Mouse (Mus musculus) liver, adult 2 months (tissue): Measurements from ENCODE around the gene Gpnmb. TPM values are rescaled to one million over a fixed set of nuclear protein-coding genes. Genes with fewer than 3 reads are reported as not detected.

ENCODE experiments used
- DNase-seq: peaks from one replicate; pipeline ENCODE4 v3.0.0-alpha.2; 2011; ENCODE audit warnings: low read depth, low spot score; ENCODE audit errors: extremely low read depth
- H3K27ac ChIP-seq: fragments of 200-500 bp; replicated peaks from 2 replicates; pipeline ENCODE4 v1.5.1; 2012; ENCODE audit warnings: low read depth, mild to moderate bottlenecking, control low read depth, inconsistent platforms, low read length; ENCODE audit not compliant: insufficient read depth
- H3K27me3 ChIP-seq: fragments of 200-500 bp; 2 replicates; pipeline ENCODE4 v1.6.1; 2012; ENCODE audit warnings: mild to moderate bottlenecking, moderate library complexity, low read length, inconsistent platforms; ENCODE audit not compliant: control insufficient read depth, insufficient read depth
- H3K36me3 ChIP-seq: fragments of 200-500 bp; 2 replicates; pipeline ENCODE4 v1.6.1; 2012; ENCODE audit warnings: low read length, inconsistent platforms; ENCODE audit not compliant: control insufficient read depth, insufficient read depth
- H3K4me1 ChIP-seq: fragments of 200-500 bp; 2 replicates; pipeline ENCODE4 v1.6.1; 2011; ENCODE audit warnings: low read length; ENCODE audit not compliant: control insufficient read depth, insufficient read depth
- H3K4me3 ChIP-seq: fragments of 200-500 bp; 2 replicates; pipeline ENCODE4 v1.5.1; 2011; ENCODE audit warnings: low read depth, mild to moderate bottlenecking, control low read depth, low read length, moderate library complexity; ENCODE audit not compliant: insufficient read depth
- H3K79me2 ChIP-seq: fragments of 200-500 bp; 2 replicates; pipeline ENCODE4 v1.6.1; 2012; ENCODE audit warnings: inconsistent platforms, mild to moderate bottlenecking, low read length, moderate library complexity; ENCODE audit not compliant: control insufficient read depth, insufficient read depth
- H3K9ac ChIP-seq: fragments of 200-500 bp; 2 replicates; pipeline ENCODE4 v1.6.1; 2012; ENCODE audit warnings: low read depth, mild to moderate bottlenecking, control low read depth, inconsistent platforms, low read length
- CTCF ChIP-seq: fragments of 200-500 bp; IDR thresholded peaks from 2 replicates; pipeline ENCODE4 v1.5.1; 2011; ENCODE audit warnings: low read depth, low read length, control low read depth
- POLR2A ChIP-seq: fragments of 200-500 bp; IDR thresholded peaks from 2 replicates; pipeline ENCODE4 v1.6.1; 2011; ENCODE audit warnings: low read length, control low read depth; ENCODE audit not compliant: insufficient read depth; ENCODE audit errors: extremely low read depth
- WGBS: fragments of 180-500 bp; shearing (Covaris S2); methylation state at CpG from one replicate; pipeline ENCODE4 v1.1.7; 2018; 5-methylcytosine and 5-hydroxymethylcytosine counted together
- polyA plus RNA-seq: library from polyadenylated mRNA; depleted of rRNA; stranded (reverse); fragments of >200 nt; gene quantifications from 2 replicates; pipeline ENCODE4 v1.2.3, GENCODE M21; 2012; rRNA removed
- total RNA-seq: library from RNA; depleted of rRNA; stranded (reverse); fragments of >200 nt; gene quantifications from 2 replicates; pipeline ENCODE4 v1.2.3, GENCODE M21; 2014; rRNA removed

Gpnmb gene
- total and polyA plus RNA-seq, 2 experiments = under 0.01 to 0.20 TPM

- Histone ChIP-seq H3K4me1 (no peaks in the 10 kb centered on the region), H3K9ac (no peak overlapping the region), H3K27me3 (no peaks in the 10 kb centered on the region), H3K4me3 (no peak overlapping the region), H3K27ac (no peak overlapping the region), H3K36me3 (no peaks in the 10 kb centered on the region), H3K79me2 (no peaks in the 10 kb centered on the region)
- WGBS = 83% methylated on average over 8 of the region's 8 CpGs
- TF ChIP-seq CTCF = no peak
- no peak for TF ChIP-seq POLR2A
- no peak for DNase-seq
These were observed 82.1 kb downstream of the Gpnmb start for GRCm38 (mm10) chr6:49118446-49118845.

DNA sequence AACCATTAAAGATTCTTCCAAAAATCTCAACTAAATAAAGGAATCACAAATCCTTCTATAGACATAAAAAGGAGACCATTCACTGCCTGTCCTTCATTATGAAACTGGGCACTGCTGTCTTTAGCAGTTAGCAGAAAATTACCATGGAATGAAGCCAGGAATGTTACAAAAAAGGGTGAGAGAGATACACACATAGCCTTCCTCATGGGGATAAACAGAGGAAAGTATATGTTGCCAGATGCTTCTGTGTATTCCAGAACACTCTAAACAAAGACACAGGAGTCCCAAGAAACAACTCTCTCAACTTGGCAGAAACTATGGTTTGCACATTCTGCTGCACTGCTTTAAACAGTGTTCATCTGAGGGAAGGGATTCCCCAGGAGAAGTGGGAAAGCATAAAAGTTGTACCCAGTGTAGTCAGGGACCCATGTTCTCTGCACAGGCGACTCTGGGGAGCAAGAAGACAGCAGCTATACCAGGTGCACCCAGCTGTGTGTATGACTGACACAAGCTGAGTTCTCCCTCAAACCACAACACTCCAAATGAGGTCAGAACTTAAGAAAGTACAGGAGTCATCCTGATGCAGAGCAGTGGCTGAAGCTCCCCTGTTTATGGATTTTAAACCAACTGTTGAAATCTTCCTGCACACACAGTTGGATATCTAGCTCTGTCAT is 83.3 kb downstream of the Gpnmb start:
- DNase-seq = no peak
- no peak for TF ChIP-seq POLR2A
- no peak for TF ChIP-seq CTCF
- no peak overlapping the region for H3K9ac ChIP-seq
- H3K27ac ChIP-seq = no peak overlapping the region
- H3K4me1 ChIP-seq = no peaks in the 10 kb centered on the region
- H3K79me2 ChIP-seq = no peaks in the 10 kb centered on the region
- WGBS = 94% methylated on average over 1 of the region's 1 CpGs
- no peaks in the 10 kb centered on the region for H3K36me3 ChIP-seq
- no peaks in the 10 kb centered on the region for H3K27me3 ChIP-seq
- no peak overlapping the region for H3K4me3 ChIP-seq

- Histone ChIP-seq H3K9ac (no peak overlapping the region), H3K36me3 (no peaks in the 10 kb centered on the region), H3K79me2 (no peaks in the 10 kb centered on the region), H3K27ac (no peak overlapping the region), H3K27me3 (no peaks in the 10 kb centered on the region), H3K4me1 (no peaks in the 10 kb centered on the region), H3K4me3 (no peak overlapping the region)
- TF ChIP-seq POLR2A = no peak
- TF ChIP-seq CTCF = no peak
- 98% methylated on average over 3 of the region's 3 CpGs for WGBS
- no peak for DNase-seq
These were observed 84.0 kb downstream of the Gpnmb start for GRCm38 (mm10) chr6:49120370-49120769.

Other genes starting within 250 kb of the Gpnmb start
- 71.4 and 98.0 TPM in 2 replicates for gene Tmem176a, start 195.6 kb upstream of the Gpnmb start, total RNA-seq
- gene Tmem176a, start 195.6 kb upstream of the Gpnmb start, polyA plus RNA-seq = 225 and 241 TPM in 2 replicates
- 92.9 and 152 TPM in 2 replicates for gene Tmem176b, start 195.1 kb upstream of the Gpnmb start, total RNA-seq
- gene Tmem176b, start 195.1 kb upstream of the Gpnmb start, polyA plus RNA-seq = 392 and 394 TPM in 2 replicates
- gene Aoc1, start 163.7 kb upstream of the Gpnmb start, total RNA-seq = 0.09 and 0.20 TPM in 2 replicates
- gene Aoc1, start 163.7 kb upstream of the Gpnmb start, polyA plus RNA-seq = 0.14 and 0.17 TPM in 2 replicates
- not detected in 2 replicates for gene 1600015I10Rik, start 106.7 kb upstream of the Gpnmb start, total RNA-seq
- gene 1600015I10Rik, start 106.7 kb upstream of the Gpnmb start, polyA plus RNA-seq = not detected in 2 replicates
- gene Doxl2, start 61.6 kb upstream of the Gpnmb start, total RNA-seq = not detected in 2 replicates
- not detected in 2 replicates for gene Doxl2, start 61.6 kb upstream of the Gpnmb start, polyA plus RNA-seq
- gene Svs1, start 49.7 kb upstream of the Gpnmb start, total RNA-seq = not detected in 2 replicates
- gene Svs1, start 49.7 kb upstream of the Gpnmb start, polyA plus RNA-seq = not detected in 2 replicates
- gene Malsu1, start 37.2 kb downstream of the Gpnmb start, total RNA-seq = 27.9 and 28.5 TPM in 2 replicates
- gene Malsu1, start 37.2 kb downstream of the Gpnmb start, polyA plus RNA-seq = 20.5 and 24.0 TPM in 2 replicates
- gene Igf2bp3, start 178.4 kb downstream of the Gpnmb start, total RNA-seq = 0.27 and 0.46 TPM in 2 replicates
- 0.05 and 0.21 TPM in 2 replicates for gene Igf2bp3, start 178.4 kb downstream of the Gpnmb start, polyA plus RNA-seq
- 19.3 and 20.5 TPM in 2 replicates for gene Tra2a, start 227.5 kb downstream of the Gpnmb start, total RNA-seq
- 7.8 and 9.8 TPM in 2 replicates for gene Tra2a, start 227.5 kb downstream of the Gpnmb start, polyA plus RNA-seq